Mouse (Mus musculus) cerebral cortex, adult 2 months (tissue): ENCODE results near the gene Cdk11b.

Source experiments
- WGBS: fragments of 180-500 bp; shearing (Covaris S2); methylation state at CpG from one replicate; pipeline ENCODE4 v1.1.7; 2018; 5-methylcytosine and 5-hydroxymethylcytosine counted together

The Cdk11b gene

DNA sequence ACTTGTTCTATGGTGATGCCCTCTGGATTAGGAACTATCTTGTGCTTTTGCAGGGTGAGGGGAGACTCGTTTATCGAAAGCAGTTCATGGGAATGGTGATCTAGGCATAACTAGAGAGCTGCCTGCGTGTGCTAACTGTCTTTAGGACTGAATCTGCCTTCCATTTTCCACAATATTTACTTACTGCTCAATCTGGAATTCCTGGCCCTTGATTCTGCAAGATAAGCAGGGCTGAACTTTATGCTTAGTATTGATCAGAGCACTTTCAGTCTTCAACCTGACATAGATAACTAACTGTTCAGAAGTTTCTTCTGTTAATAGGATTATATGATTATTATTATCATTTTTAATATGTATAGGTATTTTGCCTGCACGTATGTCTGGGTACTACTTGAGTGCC lies 19.5 kb upstream of the Cdk11b start:
- WGBS = 87% methylated on average over 4 of the region's 4 CpGs

DNA sequence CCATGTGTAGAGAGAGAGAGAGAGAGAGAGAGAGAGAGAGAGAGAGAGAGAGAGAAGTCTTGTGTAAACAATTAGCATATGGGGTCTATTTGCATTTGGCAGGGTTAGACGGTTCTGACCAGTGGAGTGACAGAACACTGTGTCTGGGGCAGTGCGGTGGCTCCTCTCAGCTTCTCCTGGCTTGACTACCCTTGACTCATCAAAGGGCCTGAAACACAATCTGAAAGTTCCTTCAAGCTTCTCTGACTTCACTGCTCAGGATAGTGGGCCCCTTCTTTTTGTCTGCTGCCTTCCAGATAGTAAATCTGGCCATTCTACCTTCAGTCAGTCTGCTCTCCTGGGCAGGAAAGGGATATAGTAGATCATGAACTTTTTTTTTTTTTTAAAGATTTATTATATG lies 17.8 kb upstream of the Cdk11b start:
- WGBS = 47% methylated on average over 2 of the region's 2 CpGs

DNA sequence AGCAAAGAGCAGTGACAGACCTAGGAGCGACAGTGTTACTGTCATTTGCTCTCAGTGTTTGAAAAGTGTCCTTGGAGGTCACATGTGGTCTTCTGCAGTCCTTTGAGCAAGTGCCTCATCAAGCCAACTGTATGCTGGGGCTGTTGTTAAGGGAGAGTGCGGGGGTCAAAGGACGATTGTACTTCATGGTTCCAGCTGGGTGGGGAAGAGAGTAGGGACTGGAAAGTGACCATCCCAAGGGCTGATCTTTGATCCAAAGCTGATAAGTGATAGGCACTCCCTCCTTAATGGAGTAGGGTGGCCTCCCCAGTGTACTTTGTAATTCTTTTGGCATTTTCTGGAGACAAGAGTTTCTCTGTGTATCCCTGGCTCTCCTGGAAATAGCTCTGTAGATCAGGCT lies 12.8 kb upstream of the Cdk11b start:
- 93% methylated on average over 3 of the region's 3 CpGs for WGBS

DNA sequence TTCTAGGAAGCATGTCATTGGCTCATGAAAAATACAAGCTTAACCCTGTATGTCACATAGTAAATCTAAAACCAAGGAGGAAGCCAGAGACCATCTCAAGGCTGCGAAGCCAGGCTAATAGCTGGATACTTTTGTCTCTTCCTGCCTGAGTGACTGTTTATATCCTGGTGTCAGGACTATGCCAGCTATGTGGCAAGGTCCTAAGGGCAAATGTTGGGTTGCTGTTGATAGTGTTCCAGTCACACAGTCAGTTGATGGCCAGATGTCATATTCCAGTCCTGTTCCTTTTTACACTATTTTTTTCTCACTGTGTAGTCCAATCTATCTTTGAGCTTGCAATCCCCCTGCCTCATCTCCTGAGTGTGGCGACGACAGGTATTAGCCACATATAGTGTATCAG lies 11.4 kb upstream of the Cdk11b start:
- 95% methylated on average over 3 of the region's 3 CpGs for WGBS

DNA sequence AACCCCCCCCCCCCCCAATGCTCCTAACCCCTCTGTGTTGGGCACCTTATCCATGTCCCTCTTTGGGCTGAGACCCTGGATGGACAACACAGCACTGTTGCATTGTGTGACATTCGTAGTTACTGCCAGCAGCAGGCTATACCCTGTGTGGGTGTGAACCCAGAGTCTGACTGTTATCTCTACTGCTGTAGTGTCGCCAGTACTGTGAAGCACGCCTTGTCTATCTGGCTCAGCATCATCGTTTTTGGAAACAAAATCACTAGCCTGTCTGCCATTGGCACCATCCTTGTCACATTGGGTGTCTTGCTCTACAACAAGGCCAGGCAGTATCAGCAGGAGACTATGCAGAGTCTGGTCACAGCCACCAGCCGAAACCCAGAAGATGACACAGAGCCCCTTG lies 6.3 kb upstream of the Cdk11b start:
- 53% methylated on average over 5 of the region's 5 CpGs for WGBS

DNA sequence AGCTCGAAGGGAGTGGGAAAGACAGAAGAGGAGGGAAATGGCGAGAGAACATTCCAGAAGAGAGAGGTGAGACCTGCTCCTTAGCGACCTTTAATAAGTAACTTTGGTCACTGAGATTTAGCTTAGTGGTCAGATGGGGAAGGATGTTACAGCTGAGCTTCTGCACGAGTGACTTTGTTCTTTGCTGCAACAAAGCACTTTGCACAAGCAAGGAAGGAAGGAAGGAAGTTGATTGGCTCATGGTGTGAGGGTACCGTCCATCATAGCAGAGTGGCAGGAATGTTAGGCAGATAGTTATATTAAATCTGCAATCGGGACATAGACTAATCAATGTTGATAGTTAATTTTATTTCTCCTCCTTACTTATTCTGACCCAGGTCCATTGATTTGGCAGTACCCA lies 5.6 kb downstream of the Cdk11b start:
- WGBS = 76% methylated on average over 6 of the region's 6 CpGs

DNA sequence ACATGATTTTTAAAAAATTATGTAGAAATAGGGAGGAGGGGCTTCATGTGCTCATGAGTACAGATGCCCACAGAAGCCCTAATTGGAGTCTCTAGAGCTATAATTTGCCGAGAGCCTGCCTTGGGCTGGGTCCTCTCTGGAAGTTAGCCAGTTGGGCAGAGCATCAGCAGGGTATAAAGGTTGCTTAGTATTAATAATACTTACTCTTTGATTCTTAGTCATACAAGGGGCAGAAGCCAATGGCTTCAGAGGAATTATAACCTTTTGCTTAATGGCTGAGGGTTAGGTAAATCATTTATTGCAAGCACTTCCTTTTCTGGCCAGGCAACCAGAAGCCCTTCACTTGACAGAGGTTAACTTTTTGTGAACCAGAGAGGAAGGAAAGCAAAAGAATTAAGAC lies 18.9 kb downstream of the Cdk11b start:
- 92% methylated on average over 1 of the region's 1 CpGs for whole genome bisulfite sequencing

DNA sequence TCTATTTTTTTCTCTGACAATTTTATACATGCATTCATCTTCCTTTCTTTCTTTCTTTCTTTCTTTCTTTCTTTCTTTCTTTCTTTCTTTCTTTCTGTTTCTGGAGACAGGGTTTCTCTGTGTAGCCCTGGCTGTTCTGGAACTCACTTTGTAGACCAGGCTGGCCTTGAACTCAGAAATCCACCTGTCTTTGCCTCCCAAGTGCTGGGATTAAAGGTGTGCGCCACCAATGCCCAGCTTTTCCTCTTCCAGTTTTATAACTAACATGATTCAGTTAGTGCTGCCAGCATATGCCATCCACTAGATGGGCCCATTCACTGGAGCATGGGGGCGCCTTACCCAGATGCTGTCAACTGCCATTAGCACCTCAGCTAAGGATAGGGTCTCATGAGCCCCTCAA lies 20.7 kb downstream of the Cdk11b start, which contains the start of gene Gm10563:
Gene Gm10563, minus strand, starts transcription at position 101 of the 400 bp plus-strand sequence.
- 97% methylated on average over 2 of the region's 2 CpGs for WGBS

DNA sequence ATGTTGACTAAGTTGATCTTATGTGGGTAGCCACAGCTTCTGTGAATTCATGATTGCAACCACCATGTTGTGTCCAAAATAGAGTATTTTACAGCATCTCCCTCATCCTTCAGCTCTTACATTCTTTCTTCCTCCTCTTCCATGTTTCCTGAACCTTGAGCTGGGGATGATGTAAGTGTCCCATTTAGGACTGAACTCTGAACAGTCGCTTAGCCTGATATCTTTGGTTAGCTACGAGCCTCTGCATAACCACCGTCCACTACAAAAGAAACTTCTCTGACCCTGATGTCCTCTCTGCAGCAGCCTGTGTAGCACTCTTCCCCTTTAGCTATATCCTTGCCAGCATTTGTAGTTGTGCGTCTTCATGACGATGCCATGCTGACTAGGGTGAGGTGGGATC lies 21.1 kb downstream of the Cdk11b start:
- 97% methylated on average over 5 of the region's 5 CpGs for WGBS

DNA sequence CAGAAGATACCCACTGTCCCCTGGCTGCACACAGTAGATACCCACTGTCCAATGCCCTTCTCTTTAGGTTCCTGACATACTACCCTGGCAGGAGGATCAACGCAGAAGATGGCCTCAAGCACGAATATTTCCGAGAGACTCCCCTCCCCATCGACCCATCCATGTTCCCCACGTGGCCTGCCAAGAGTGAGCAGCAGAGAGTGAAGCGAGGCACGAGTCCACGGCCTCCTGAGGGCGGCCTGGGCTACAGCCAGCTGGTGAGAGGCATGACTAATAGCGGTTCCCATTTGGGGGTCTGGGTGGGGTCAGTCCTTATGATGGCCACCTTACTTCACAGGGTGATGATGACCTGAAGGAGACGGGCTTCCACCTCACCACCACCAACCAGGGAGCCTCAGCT lies 24.7 kb downstream of the Cdk11b start:
- WGBS = 91% methylated on average over 11 of the region's 11 CpGs

DNA sequence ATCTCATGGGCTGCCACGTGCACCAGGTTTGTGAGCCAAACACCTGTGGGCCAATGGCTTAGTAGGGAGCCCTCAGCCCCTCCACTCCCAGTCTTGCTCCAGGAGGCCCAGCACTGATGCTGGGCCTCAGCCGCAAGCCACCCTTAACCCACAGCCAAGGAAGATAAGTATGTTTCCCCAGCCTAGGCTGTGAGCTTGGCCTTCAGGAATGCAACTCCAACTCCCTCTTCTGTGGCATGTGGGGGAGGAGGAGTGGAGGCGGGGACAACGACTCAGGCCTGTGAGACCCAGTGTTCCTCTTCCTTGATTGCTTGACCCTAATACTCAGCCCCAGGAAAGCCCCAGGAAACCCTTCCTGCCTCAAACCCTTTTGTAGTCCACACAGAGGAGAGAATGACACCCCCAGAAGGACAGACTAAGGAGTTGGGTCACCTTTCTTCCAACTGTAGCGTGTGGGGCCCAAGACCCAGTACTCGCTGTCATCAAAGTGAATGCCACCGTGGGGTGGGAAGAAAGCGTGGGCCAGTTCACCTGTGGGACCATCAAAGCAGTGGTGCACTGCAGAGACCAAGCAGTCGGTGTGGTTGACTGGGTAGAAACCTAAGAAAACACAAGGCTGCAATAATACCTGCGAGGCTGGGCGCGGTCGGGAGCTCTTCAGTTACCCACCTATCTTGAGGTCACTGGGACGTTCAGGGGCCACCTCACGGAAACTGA lies 27.1 kb downstream of the Cdk11b start:
- 76% methylated on average over 15 of the region's 15 CpGs for WGBS

DNA sequence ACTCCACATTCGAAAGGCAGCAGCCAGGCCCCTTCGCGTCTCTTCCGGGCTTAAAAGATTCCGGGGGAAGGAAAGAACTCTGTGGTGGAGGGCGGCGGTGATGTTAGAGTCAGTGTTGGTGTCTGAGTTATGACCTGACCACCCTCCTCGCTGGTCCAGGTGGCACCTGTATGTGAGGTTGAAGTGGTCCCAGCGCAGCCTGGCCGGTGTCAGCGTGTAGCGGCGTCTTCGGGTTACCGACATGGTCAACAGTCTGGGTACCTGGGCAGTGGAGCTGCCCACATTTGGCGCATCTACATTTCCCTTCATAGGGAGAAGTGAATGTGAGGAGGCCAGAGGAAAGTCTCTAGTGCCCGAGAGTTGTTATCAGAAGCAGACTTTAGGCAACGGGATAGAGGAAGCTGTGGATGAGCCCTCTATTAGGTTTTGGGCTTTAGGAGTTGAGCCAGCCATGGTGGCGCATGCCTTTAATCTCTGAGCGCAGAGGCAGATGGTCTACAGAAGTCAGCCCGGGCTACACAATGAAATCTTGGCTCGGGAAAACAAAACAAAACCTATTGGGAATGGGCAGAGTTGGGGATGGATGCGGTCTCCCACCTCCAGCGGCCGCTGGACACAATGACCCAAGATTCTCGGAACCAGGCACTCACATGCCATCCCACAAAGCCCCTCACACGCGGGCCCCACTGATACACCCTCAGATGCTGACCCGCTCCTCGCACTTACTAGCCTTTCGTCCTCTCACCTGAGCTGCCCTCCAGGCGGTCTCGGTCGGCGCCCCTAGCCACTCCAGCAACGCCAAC lies 27.8 kb downstream of the Cdk11b start:
- WGBS = 33% methylated on average over 36 of the region's 36 CpGs

DNA sequence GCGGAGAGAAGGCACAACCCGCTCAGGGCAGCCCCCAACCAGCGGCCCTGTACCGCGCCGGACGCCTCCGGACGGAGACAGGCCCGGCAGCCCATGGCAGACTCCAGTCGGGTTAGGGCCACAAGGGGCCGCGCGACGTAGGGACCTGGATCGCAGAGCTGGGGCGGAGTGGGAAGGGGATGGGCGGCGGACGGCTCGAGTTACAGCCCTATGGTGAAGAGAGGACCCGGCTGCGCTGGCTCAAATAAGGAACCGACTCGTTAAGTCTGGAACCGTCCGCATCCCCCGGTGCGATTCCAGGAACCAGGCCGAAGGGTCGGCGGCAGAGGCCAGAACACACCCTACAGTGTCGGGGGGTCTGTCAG lies 28.4 kb downstream of the Cdk11b start, which contains the start of gene Mmp23:
Gene Mmp23, minus strand, starts transcription at position 299 of the 365 bp plus-strand sequence.
- 3% methylated on average over 33 of the region's 33 CpGs for WGBS

DNA sequence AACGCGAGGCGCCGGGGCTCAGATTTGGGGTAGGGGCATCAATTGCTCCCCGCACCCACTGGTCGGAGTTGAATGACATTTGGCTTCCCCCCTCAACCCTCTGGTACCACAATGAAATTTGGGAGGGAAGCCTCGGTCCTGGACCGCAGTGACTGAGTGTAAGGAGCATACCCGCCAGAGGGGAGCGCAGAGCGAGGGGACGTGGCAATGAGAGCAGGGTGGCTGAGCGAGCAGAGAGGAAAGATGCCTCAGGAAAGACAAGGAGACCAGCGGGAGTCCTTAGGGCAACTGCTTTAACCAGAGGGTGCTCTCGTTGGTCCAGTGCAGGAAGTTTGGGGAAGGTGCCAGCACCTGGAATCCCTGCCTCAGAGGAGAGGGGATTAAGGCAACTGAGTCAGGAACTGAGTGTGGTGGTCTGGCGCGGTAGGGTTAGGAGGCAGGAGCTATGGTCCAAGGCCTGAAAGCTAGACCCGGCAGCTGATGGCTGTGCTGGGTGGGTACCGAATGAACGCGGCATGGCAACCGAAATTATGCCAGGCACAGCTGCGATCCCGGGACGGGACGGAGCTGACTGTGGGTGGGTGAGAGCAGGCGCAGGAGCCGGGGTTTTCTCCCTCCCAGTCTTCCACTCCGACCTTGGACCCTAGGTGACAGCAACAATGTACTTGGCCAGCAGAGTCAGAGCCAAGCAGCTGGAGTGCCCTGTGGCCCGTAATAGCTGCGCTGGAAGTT lies 29.0 kb downstream of the Cdk11b start:
- 13% methylated on average over 31 of the region's 31 CpGs for WGBS

DNA sequence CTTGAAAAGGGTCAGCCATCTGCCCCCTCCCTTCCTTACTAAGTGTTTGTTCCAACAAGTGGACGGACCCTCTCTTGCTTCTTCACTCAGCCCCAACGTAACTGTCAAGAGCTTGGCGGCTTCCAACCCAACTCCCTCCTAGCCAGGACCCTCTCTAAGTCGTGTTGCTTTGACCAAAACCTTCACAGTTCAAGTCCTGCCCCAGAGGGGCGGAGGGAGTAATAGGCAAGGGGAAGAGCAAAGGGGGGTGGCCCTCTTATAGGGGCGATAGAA lies 29.5 kb downstream of the Cdk11b start:
- 36% methylated on average over 6 of the region's 6 CpGs for WGBS

DNA sequence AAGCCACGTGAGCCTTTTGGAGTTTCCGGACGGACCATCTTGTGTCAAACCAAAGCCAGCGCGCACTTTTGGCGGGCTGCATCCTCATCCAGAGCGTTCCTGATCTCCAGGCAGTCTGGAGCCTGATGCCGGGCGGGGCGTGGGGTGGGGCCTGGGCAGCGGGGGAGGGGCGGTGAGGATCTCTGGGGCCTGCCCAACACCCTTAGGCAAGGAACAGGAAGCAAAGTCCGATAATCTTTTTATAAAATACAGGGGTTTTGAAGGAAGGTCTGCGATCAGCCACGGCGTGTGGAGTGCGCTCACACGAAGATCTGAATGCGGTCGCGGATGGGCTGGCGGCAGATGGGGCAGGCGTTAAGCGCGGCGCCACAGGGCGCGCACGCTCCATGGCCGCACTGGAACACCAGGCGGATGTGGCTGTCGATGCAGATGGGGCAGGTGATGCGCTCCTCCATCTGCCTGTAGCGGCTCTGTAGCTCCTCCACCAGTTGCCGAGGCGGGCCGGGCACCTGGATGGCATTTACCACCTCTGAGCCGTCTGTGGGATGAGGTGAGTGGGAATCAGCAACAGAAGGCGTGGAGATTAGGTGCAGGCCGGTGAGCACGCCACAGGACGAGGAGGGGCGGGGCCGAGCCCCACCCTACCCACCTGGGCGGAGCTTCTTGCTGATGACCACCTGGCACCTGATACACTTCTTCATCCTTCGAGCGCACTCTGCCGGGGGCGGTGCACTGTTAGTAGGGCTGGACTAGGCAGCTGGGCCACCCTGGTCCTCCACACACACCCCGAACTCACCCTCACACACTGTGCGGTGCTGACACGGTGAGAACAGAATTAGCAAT lies 30.0 kb downstream of the Cdk11b start:
- WGBS = 30% methylated on average over 52 of the region's 52 CpGs

DNA sequence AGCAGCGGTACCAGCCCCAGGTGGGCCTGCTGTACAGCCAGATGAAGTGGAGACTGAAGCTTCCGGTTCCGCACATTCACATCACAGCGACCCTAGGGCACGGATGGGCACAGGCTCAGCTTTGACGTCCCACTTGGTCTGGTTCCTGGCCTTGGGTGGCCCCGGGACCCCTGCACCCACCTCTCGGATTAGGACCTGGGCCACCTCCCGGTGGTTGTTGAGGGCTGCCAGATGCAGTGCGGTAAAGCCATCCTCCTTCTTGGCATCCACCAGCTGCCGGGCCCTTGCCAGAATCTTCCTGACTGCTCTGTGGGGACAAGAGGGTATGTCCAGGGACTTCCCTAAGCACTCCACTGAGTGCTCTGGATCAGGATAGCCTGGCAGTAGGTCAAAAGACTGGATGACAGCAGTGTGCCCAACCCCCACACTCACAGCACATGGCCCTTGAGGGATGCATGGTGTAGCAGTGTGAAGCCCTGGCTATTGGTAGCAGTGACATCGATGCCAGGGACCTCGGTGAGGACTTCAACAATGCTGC lies 31.6 kb downstream of the Cdk11b start:
- 89% methylated on average over 13 of the region's 13 CpGs for WGBS

DNA sequence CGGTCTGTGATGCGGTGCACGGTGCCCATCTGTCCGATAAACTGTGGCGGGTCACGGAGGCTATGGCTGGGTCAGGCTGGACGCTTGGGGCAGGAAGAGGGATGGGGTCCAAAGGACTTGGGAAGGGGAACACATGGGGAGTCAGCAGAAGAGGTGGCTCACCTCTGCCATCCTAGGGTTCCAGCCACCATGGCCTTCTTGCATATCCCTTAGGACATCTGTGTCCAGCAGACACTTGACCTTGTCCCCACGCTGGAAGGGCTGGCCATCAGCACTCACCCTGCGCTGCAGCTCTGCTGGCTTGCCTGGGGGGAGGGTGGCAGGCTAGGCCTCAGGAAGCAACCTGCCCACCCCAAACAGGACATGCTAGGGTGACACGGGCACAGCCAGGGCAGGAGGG lies 34.3 kb downstream of the Cdk11b start:
- 91% methylated on average over 10 of the region's 10 CpGs for WGBS

DNA sequence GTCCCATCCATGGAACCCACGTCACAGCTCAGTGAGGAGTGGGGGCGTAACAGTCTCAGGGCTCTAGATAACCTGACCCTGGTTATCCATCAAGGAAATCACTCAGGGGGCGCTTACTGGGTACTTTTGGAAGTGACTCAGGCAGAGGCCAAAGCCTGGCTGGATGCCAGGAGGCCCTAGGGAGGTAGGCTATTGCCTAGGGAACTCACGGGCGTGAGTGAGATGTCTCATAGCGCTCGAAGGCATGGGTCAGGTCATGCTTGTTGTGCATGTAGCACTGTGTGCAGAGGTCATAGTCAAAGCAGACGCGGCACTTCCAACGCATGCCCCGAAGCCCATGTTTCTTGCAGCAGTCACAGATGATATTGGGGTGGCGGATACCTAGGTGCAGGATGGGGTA lies 36.0 kb downstream of the Cdk11b start:
- WGBS = 83% methylated on average over 12 of the region's 12 CpGs

DNA sequence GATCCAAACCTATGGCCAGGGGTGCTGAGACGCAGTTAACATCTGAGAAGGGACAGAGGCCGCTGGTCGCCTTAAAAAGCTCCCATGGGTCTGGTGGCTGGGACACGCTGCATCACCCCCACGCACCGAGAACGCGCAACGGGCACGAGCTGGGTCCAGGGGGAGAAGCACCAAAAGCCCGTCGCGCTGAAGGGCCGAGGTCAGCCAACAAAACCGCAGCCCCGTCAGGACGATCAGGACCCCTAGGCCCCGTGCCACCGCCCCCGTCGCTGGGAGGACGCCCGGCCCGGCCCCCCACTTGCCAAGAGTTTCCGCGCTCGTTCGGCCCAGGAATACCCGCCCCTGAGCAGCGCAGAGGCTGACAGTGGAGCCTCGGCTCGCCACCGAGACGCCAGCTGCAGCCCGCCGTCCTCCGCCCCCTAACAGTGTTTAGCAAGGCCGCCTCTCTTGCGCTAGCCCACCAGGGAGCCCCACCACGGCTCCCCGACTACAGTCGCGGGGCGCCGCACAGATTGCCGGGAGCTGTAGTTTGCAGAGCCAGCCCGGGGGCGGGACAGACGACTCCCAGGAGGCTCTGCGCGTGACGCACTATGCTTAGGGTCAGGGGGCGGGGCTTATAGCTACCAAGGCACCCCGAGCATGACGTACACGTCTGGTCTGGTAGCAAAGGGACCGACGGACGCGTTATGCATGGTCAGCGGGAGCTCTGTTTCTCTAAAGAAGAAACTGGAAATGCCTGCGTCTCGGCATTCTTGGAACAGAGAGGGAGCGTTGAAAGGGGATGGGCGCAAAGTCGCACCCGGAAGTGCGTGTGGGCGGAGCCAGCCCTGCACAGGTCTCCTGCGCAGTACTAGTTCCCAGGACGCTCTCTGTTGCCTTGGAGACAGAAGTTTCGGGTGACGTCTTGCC lies 44.3 kb downstream of the Cdk11b start, which contains the start of gene Mib2:
Gene Mib2, minus strand, starts transcription at position 510 of the 909 bp plus-strand sequence.
- WGBS = under 1% methylated on average over 72 of the region's 73 CpGs
